Mouse (Mus musculus) ES-E14 (cell line): ENCODE results near the gene Pknox1. TPM values are rescaled to one million over a fixed set of nuclear protein-coding genes. Genes with fewer than 3 reads are reported as not detected.

Experiments used
- DNase-seq: peaks from one replicate; pipeline ENCODE4 v3.0.0-alpha.2; 2013; ENCODE audit warnings: low read depth, low spot score
- H3K27ac ChIP-seq: 2 replicates; pipeline ENCODE4 v1.5.1; 2012; ENCODE audit warnings: low read depth, mild to moderate bottlenecking, low read length, moderate library complexity, mixed read lengths; ENCODE audit not compliant: poor library complexity, insufficient read depth, severe bottlenecking
- H3K36me3 ChIP-seq: 2 replicates; pipeline ENCODE4 v1.6.1; 2012; ENCODE audit warnings: mild to moderate bottlenecking, low read length, moderate library complexity, mixed read lengths; ENCODE audit not compliant: control insufficient read depth, poor library complexity, insufficient read depth, severe bottlenecking
- H3K4me1 ChIP-seq, 2 experiments: fragments of 150-350 bp in 1 of 2; sonication (generic) in 1 of 2; 2 replicates each; pipeline ENCODE4 v1.6.1; 2012; ENCODE audit warnings: low read length in 2 of 2, mild to moderate bottlenecking in 1 of 2, mixed read lengths in 1 of 2; ENCODE audit not compliant: control insufficient read depth in 2 of 2, insufficient read depth in 2 of 2, poor library complexity in 1 of 2
- H3K4me3 ChIP-seq, 2 experiments: fragments of 150-350 bp in 1 of 2; sonication (generic) in 1 of 2; 2 replicates each; pipeline ENCODE4 v1.5.1; 2012; ENCODE audit warnings: low read length in 2 of 2, low read depth in 1 of 2, mild to moderate bottlenecking in 1 of 2, mixed read lengths in 1 of 2; ENCODE audit not compliant: insufficient read depth in 1 of 2, poor library complexity in 1 of 2, severe bottlenecking in 1 of 2
- H3K9ac ChIP-seq: 2 replicates; pipeline ENCODE4 v1.6.1; 2012; ENCODE audit warnings: low read depth, mild to moderate bottlenecking, low read length, mixed read lengths; ENCODE audit not compliant: poor library complexity, insufficient read depth, severe bottlenecking
- H3K9me3 ChIP-seq: fragments of 150-350 bp; sonication (generic); 2 replicates; pipeline ENCODE4 v1.6.1; 2012; ENCODE audit warnings: low read depth, mild to moderate bottlenecking, low read length; ENCODE audit not compliant: control insufficient read depth, insufficient read depth
- CHD2 ChIP-seq: IDR thresholded peaks from 2 replicates; pipeline ENCODE4 v1.6.1; 2014; ENCODE audit warnings: mild to moderate bottlenecking, low read depth, low read length, inconsistent platforms
- HCFC1 ChIP-seq: IDR thresholded peaks from 2 replicates; pipeline ENCODE4 v1.6.1; 2012; ENCODE audit warnings: low read length, inconsistent platforms, borderline replicate concordance; ENCODE audit not compliant: insufficient read depth
- MAFK ChIP-seq: IDR thresholded peaks from 2 replicates; pipeline ENCODE4 v1.6.1; 2014; ENCODE audit warnings: mild to moderate bottlenecking, low read depth, low read length, inconsistent platforms; ENCODE audit not compliant: insufficient read depth
- ZC3H11A ChIP-seq: IDR thresholded peaks from 2 replicates; pipeline ENCODE4 v1.6.1; 2012; ENCODE audit warnings: low read depth, mild to moderate bottlenecking, inconsistent platforms, low read length, borderline replicate concordance
- ZNF384 ChIP-seq: IDR thresholded peaks from 2 replicates; pipeline ENCODE4 v1.6.1; 2012; ENCODE audit warnings: low read depth, low read length, inconsistent platforms
- in situ Hi-C, 2 experiments: fragments of 600-800 bp; cut with MboI; formaldehyde crosslinking; loops; one replicate each; pipeline ENCODE4 v1.15.1; 2025; ENCODE audit warnings: low sequenced_read_pairs in 2 of 2, inconsistent platforms in 1 of 2; ENCODE audit not compliant: unreplicated experiment in 2 of 2
- total RNA-seq: library from RNA; depleted of rRNA; stranded (reverse); fragments of 300-350 nt; gene quantifications from 2 replicates; pipeline ENCODE4 v1.2.3, GENCODE M21; 2012

The Pknox1 gene
- total RNA-seq, 1 experiment: 16.3 TPM

DNA sequence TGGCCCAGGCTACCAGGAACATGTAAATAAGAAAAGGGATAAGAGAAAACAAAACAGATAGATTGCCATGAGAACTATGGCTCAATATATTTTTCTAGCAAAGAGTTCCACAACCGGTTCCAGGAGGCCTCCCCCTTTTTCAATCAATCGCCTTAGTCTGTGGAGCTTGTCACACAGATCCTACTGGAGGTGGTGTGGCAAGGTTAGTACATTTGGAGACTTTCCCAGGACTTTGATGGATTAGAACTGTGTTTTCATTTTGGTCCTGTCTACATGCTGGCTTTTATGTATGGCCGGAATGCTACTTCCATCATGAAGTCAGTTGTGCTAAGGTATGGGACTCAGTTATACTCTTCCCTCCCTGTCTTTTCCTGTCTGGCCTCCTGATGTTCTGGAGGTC lies 45.4 kb downstream of the Pknox1 start:
- Histone ChIP-seq H3K9ac (no peak overlapping the region), H3K4me3 (no peak overlapping the region), H3K9me3 (no peaks in the 10 kb centered on the region), H3K4me1 (peaks cover 0 to 2% of the 10 kb centered on the region in 2 experiments; a peak in 2 of 4 replicates), H3K36me3 (peaks cover 4% of the 10 kb centered on the region; the same call in 1 of the 2 replicates), H3K27ac (no peak overlapping the region)
- no peak for DNase-seq
- in situ Hi-C loops: no loop called here
- TF ChIP-seq ZNF384 (no peak), HCFC1 (no peak), MAFK (no peak), CHD2 (no peak), ZC3H11A (no peak)

- no peak overlapping the region for H3K27ac ChIP-seq
- no peak for DNase-seq
- no peaks in the 10 kb centered on the region for H3K4me1 ChIP-seq
- H3K9me3 ChIP-seq: no peaks in the 10 kb centered on the region
- no peak overlapping the region for H3K4me3 ChIP-seq
- in situ Hi-C loops: no loop called here
- TF ChIP-seq ZNF384 (no peak), MAFK (no peak), ZC3H11A (no peak), CHD2 (no peak), HCFC1 (no peak)
- no peaks in the 10 kb centered on the region; the same call in 1 of the 2 replicates for H3K36me3 ChIP-seq
- H3K9ac ChIP-seq: no peak overlapping the region
Measured at GRCm38 (mm10) chr17:31613086-31613755, 48.7 kb downstream of the Pknox1 start.

DNA sequence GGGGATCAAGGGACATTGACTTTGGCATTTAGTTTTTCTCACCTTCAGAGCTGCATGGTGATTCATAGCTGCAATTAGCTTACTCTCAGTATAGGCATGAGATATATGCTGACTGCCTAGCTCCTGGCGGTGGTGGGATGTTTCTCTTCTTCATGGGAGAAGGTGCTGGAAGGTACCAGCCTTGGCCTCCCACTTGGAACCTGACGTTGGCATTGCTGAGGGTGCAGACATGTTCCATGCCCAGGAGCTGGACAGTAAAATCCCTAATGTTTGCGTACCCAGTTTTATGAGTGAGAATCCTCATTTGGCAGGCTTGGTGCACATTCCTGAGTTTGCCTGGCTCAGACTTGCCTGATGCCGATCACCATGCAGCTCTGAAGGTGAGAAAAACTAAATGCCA lies 58.6 kb downstream of the Pknox1 start:
- H3K27ac ChIP-seq: no peak overlapping the region
- H3K36me3 ChIP-seq: no peaks in the 10 kb centered on the region; the same call in 1 of the 2 replicates
- DNase-seq: no peak
- in situ Hi-C loops: no loop called here
- H3K4me1 ChIP-seq: no peaks in the 10 kb centered on the region
- TF ChIP-seq MAFK (no peak), ZNF384 (no peak), CHD2 (no peak), HCFC1 (no peak), ZC3H11A (no peak)
- no peak overlapping the region for H3K4me3 ChIP-seq
- H3K9ac ChIP-seq: no peak overlapping the region
- no peaks in the 10 kb centered on the region for H3K9me3 ChIP-seq

DNA sequence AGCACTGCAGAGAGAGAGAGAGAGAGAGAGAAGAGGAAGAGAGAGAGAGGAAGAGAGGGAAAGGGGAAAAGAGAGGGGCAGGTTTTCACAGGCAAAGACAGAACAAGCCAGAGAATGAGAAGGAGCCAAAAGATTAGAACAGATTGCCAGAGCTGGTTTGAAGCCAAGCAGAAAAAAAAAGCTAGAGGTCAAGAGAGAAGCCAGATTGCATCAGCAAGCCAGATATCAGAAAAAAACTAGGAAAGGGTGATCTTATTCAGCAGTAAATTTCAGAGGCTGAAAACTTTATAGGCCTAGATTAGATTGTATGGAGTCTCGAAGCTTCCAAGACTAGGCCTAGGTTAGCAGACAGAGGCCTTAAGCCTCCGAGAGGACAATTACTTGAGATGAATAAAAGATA lies 63.4 kb downstream of the Pknox1 start:
- TF ChIP-seq CHD2 (no peak), ZNF384 (no peak), ZC3H11A (no peak), HCFC1 (no peak), MAFK (no peak)
- Histone ChIP-seq H3K9ac (no peak overlapping the region), H3K36me3 (no peaks in the 10 kb centered on the region), H3K4me3 (no peak overlapping the region), H3K4me1 (no peaks in the 10 kb centered on the region), H3K9me3 (no peaks in the 10 kb centered on the region), H3K27ac (no peak overlapping the region)
- DNase-seq: no peak
- in situ Hi-C loops: no loop called here
